Mouse (Mus musculus): ENCODE data around the gene Fam174b.

Gene Fam174b

DNA sequence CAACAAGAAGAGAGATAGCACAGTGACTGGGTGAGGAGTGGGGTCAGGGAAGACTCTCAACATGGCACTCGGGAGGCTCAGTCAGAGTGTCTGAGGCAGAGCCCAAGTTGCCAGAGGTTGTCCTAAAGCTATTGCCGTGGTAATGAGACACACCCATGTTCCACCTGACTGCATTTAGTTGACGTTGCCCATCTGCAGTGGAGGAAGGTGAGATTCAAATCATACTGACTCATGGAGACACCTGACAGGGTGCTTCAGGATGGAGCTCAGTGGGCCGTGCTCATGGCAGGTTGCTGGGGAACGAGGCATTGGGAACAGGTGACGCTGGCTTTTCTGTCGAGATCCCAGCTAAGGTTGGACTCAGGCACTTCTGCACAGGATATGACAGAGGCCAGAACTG, 9.9 kb downstream of the Fam174b start:
- DNase-seq: no peak

DNA sequence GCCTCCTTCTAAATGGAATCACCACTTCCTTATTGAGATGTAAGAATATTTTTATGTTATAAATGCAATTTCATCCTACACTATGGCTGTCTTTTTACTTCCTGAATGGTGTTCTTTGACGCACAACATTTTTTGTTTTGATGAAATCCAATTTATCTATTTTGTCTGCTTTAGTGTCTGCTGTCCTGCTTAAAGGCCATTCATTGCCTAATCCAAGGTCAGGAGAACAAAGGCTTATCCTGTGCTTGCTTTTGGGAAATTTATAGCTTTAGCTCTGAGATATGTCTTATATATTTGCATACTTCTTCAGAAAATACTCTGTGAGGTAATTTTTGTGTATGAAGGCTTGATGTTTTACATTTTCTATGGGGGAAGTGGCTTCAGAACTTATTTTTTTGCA, 13.5 kb downstream of the Fam174b start:
- DNase-seq: no peak

DNA sequence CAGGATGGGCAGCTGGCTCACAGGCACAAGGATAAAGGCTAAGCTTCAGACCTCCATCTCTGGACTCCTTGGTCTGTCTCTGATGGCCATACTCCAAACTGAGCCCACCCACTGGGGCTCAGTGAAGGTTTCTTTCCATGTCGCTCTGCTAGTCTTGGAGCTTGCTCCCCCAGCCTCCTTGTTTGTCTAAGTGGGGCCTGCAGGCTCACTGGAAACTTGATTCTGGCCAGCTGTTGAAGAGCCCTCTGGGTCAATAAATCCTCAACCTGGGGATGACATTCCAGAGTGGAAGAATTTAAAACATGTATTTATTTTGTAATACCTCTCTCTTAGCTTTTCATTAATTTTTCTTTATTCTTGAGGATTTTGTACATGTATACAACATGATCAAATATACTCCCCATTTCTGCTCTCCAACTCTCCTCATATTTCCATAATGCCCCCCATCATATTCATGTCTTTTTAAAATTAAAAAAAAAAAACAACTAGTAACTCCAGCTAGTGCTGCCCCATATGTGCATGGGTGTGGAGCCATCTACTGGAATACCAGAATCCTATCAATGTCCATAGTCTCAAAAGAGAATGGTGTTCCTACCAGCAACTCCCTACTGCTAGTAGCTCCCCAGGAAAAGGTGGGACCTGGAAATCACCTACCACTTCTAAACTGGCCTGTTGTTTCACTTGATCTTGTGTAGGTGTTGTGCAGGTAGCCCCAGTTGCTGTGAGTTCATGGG, 15.4 kb downstream of the Fam174b start:
- DNase-seq: no peak

DNA sequence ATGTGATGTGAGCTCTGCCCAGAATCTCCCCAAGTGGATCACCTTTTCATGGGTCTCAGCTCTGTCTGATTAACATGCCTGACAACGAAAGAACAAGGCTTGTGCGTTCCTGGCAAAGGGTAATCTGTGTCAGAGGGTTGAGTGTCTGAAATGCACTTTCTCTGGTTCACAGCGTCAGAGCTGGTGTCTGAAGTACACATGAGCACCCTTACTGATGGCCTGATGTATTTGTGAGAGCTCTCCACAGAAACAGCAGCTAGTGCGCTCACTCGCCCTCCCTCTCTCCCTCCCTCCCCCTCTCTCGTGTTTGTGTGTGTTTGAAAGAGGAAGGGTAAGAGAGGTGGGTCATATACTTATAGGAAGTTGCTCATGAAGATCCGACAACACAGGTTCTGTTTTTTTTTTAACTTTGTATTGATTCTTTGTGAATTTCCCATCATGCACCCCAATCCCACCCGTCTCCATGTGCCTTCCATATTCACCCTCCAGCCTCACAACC, 21.6 kb downstream of the Fam174b start:
- no peak for DNase-seq

DNA sequence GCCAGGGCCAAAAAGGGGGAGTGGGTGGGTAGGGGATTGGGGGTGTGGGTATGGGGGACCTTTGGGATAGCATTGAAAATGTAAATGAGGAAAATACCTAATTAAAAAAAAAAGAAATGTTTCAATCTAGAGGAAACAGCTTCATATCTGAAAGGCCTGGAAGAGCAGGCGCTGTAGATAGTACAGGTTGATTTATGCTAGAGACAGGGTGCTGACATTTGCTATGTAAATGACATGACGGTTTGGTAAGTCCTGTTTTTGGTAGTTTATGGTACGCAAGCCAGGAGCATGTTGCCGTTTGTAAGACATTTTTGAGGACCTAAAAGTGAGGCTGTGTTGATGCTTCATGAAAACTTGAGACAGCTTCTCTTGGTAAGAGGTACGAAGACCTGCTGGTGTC, 24.6 kb downstream of the Fam174b start:
- no peak for DNase-seq

DNA sequence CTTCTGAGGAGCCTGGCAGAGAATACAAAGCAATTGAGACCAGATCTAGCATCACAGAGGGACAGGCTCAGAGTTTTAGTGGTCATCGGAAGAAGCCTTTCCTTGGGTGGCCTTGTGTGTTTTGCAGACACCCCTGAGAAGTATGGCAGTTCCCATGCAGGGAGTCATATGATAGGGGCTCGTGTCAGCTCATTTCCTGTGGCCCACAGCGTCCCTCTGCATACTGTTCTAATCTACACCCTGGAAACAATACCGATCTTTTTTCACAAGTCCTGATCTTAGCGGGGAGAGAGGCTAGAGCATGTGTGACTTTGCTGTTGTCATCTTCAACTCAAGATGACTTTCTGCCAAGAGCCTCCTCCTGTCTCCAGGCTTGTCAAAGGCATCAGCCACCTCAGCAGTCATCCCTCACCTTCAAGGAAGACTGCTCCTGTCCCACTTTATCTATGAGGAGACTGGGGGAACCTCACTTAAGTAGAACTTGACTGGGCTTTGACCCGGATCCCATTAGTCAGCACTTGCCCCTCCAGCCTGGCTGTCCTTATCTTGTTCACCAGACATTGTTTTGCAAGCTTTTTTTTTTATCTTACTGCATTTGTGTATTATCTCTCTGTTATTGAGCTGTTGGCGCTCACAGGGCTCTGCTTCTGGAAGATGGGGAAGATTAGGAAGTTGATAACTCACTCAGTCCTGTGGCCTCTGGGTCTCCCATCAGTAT, 25.2 kb downstream of the Fam174b start:
- DNase-seq: no peak

DNA sequence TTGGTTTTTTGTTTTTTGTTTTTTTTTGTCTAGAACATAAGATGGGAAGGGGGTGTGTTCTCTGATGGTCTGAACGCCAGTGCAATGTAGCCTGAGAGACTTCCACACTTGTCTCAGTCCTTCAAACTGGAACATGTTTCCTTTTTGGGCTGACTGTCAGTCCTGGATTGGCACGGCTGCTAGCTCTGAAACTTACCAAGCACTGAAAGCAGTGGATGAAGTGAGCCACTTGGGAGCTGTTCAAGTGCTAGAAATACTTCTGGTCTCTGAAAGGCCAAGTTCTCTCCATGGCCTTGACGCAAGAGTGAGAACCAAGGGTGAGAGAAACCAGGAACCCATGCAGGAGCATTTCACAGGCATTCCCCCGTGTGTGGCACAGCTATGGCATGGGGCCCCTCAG, 29.1 kb downstream of the Fam174b start:
- DNase-seq: no peak

DNA sequence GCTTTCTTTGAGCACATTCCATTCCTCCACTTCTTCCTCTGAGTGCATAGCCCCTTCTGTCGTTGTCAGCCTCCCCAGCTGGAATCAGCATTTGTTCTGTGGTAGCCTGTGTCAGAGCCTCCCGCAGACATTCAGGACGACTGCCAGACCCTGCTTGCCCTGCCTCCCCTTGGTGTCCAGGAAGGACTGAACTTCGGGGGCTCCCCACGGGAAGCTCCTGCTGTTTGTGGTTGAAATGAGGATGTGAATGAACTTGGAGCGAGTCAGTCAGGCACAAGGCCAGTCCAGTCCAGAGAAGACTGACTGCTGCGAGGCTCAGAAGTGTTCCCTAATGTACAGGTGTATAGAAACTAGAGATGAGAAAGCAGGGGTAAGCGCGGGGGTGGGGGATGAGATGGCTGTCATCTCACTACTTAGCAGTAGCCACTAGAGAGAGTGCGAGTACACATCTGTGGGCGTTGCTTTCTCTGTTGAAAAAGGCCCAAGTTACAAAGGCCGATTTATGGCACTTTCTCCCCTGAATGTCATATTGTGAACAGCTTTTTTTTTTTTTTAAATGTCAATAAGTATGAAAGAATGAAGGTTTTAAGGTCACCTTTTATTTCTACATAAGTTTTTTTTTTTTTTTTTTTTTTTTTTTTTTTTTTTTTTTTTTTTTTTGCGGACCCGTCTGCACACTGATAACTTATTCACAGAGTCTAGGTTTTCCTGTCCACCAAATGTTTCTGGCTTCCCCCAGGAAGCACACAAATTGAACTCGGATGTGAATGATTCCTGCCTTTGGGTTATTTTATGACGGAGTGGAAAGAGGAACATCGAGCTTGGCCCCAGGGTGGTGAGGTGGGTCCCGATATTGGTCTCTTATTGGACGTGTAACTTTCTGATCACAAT, 31.5 kb downstream of the Fam174b start:
- peak; percentile 5 for DNase-seq

DNA sequence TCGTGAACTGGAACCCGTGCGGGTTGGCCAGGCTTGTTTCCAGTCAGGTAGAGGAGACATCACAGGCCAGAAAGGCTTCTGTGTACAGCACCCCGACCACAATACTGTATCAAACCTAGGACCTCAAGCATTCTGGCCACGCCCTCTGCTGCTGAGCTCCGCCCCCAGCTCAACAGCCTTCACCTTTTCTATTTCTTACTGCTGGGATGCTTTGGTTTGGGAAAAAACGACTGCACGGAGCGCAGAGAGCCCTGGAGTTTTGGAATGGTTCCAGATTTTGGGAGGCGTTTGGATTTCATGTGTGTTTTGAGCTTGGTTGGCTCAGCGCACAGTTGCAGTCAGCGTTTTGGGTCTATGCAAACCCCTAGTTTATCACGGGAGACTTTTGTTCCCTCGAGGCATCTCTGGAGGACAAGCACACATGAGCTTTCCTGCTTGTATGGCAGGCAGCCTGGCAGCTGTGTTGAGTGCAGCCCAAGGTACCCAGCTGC, 32.2 kb downstream of the Fam174b start:
- no peak for DNase-seq

DNA sequence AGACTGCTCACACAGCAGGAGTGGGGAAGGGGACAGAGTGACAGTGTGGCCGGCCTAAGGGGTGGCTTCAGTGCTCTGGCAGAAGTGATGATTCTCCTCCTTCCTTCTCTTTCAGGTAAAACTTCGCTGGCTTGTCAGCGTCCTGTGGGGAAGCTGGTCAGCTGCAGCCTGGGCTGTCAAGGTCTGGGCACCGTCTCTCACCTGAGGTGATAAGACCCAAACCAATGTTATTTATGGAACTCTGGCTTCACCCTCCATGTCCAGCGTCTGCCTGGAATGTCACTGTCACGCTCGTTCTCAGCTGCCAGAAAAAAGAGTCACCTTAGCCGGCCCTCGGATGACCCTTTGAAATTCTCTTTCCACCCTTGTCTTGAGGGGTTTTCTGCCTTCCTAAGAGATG, 34.7 kb downstream of the Fam174b start:
- DNase-seq: no peak

DNA sequence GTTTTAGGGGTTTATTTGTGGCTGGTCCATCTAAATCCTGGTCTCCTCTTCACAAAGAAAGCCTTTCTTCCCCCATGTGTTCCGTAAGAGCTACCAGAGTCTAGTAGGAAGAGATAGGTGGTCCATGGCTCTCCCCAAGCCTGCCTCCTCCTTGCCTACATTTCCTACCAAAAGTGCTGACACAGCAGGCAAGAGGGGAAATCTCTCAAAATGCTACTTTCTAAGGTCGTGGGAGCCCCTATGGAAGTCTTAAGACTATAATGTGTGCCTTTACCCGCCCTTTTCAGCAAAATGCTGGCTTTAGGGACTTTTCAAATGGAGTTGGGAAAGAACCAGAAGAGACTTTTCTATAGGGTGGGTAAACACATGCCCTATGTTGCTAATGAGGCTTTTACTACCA, 37.7 kb downstream of the Fam174b start:
- no peak for DNase-seq

DNA sequence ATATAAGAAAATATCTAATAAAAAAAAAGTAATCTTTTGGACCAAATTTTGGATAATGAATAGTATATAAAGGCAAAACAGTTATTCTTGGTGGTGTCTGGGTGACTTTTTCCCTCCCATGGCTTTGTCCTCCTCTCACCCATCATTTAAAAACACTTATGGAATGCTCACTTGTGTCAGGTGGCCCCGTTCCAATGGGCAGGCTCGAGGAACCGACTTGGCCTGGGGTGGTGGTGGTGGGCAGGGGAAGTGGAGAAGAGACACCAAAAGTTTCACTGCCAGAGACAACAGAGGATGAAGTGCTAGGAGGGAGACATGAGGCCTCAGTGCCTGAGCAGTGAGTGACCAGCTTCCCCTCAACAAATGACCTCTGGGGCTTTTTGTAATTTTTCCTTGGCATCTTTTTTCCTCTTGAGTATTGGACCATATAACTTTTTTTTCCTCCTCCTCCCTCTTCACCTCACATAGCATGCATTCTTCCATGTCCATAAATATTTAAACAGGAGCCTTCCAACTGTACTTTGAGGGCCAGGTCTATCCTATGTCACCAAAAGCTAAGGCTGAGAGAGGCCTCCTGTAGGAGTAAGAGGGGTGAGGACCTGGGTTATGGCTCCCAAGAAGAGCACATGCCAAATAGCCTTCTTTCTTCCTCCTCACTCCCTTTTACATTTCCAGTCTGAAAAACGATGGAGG, 44.8 kb downstream of the Fam174b start:
- no peak for DNase-seq

DNA sequence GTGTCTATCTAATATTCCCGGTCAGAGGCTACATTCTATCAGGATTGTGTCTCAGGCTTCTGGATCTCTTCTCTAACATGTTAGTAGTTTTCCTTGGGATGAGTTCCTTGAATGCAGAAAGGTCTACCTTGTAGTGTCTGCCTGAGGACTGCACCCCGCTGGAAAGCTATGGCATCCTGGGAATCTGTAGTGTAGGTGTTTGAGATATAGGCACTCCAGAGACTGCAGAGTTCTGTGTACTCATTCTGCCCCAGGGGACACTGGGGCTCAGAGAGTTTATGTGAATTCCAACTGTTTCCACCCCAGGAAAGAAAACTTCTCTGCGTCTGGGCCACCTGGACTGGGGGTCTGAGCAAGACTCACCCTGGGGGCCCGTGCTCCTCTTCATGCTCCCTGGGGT, 45.7 kb downstream of the Fam174b start:
- DNase-seq: no peak

DNA sequence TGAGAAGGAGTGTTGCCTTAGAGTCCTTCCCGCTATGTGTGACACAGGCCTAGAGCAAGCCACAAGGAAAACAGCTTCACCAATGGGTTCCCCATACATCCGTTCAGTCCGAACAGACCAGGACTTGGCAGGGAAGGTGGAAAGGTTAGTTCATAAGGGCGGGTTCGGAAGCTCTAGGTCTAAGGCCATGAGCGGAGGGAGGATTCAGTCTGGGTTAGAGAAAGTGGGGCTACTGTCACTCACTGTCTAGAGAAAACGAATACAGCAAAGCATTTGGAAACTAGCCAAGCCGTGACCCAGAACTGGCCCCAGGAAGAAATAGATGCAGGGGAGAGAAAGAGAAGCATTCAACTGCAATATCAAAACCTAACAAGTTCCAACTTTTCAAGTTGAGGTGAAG, 47.4 kb downstream of the Fam174b start:
- no peak for DNase-seq

DNA sequence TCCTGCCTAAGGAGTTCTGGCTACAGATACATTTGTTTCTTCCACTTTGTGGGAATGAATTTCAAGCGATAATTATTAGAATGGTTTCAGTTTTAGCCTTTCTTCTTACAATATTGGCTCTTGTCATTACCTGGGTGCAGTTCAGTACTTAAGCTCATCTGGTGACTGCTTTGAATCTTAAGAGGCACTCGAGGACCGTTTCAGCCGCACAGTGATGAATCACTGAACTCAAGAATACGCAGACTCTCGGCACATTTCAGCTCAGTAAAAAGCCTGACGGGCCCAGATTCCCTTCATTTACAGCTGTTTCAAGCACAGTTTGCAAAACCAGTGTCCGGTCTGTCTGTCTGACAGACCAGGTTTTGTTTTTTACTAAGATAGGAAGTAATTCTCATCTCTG, 51.0 kb downstream of the Fam174b start:
- no peak for DNase-seq

DNA sequence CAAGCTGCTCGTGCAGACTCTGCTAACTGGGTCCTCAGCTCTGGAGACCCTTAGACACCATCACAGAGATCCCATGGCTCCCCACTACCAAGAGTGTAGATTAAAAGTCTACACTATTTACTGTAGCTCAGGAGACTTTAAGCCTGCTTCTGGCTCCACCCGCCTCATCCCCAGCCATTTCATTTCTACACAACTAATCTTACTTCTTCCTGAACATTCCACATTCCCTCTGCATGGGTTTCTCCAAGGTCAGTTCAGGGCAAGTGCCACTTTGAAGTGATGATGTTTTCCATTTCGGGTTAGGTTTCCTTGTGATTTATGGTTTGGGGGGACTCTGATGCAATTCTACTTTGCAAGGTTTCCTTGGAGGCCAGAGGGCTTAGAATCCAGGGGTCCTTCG, 52.1 kb downstream of the Fam174b start:
- no peak for DNase-seq

DNA sequence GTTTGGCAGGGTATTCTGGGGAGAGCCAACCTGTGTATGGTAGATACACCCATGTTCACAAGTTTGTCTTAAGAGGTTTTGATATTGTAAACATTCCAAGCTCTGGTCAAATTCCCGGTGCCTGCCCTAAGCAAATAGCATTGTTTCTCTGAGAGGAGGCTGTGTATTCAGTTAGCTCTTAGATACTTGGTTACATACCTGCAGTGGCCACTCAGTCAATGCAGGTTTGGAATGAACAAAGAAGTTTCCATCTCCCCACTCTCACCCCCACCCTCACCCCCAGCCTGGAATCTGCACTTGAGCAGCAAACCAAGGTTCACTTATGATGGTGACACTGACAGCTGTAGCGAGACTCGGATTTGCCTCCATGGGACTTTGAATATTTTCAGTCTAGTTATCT, 52.5 kb downstream of the Fam174b start:
- DNase-seq: no peak

DNA sequence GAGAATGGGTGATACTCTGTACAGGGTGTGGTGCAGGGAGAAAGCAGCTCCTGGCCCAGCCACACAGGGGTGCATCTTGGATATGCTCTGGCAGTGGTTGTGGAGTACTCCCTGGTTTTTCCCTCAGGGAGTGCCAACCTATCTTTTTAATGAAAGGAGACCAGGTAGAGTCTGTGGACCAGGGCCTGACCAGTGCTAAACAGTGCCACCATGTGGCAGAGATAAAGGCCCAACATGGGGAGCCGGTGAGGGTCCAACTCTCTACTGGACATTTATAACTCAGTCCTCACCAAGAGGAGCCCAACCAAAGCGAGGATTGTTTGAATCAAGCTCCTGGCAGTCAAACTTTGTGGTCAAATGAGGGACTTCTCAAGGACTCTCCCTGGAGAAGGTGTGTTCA, 69.2 kb downstream of the Fam174b start:
- DNase-seq: no peak

DNA sequence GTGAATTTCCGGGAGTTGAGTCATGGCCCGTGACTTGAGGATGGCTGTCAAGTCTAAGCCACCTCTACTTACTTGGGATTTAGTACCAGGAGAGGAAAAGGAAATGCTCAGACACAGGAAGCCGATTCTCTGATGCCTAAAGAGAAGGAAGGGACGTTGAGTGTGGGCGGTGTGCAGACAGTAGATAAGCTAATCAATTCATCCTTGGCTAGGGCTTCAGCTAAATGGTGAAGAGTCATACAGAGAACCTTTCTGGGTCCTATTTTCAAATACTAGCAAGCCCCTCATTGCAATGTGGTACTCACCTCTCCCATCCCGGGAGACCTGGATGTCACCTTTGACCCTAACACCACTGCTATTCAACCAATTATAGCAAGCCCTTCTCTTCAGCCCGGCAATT, 71.3 kb downstream of the Fam174b start:
- DNase-seq: no peak

DNA sequence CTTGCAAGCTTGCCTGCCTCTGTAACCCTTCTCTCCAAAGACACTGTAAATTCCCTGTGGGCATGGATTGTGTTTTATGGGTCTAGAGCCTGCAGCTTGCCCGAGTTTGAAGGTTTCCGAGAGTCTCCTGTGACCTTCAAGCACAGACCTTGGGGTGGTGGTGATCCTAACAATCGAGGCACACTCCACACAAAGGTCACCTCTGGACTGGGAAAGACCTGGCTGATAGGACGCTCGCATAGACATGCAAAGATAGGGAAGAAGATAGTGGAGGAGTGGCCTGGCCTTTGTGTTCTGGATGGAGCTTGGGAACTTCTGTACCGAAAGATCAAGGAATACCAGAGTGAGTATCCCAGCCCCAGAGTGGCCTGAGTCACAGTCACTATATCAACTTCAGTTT, 72.1 kb downstream of the Fam174b start:
- DNase-seq: no peak

DNA sequence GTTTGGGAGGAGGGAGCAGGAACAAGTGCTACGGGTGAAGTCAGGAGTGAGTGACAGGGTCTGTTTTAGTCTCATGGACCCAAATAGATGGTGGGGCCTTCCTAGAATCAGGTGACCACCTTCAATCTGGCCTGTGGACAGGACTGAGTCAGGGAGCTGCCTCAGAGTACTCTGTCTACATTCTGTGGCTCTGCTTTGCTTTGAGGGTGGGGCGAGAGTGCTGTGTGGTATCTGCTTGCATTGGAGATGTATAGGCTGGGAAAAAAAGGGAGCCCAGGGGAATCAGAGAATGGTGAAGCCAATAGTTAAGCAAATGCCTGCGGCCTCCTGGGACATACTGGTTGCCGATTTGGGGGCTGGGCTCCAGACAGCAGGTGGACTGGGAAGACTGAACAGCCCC, 73.8 kb downstream of the Fam174b start:
- DNase-seq: no peak

DNA sequence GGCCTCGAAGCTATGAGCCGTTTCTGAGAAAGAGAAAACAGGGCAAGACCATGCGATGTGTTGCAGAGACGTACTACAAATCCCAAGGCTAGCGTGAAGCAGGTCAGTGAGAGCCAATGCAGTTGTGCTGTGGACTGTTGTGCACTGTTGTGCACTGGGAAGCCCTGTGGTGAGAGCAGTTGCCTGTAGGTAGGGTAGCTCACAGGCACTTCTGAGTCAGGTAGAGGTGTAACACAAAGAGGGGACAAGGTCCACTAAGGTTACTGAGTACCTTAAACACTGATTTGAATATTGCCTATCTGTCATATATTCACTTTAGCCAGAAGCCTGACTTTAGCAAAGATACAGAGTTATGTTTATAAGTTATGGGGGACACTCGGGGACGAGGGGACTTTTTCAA, 74.4 kb downstream of the Fam174b start:
- no peak for DNase-seq
